In genomic region chr13:55321434-55322129, GRCm38 (mm10) we compare ENCODE assay signal across 8 mouse cellular contexts. TPM values are rescaled to one million over a fixed set of nuclear protein-coding genes. Genes with fewer than 3 reads are reported as not detected.
DNase-seq lines count a peak whose midpoint lies in the region; ATAC-seq and TF ChIP-seq lines count a peak whose summit lies in the region.

TSS of gene Rab24 (minus strand) at chr13:55321946.

- H3K27ac ChIP-seq in forebrain, embryonic 14.5 days (ENCODE audit: low read depth, low read length): peak within 1 kb of the TSS; percentile 54
- H3K27ac ChIP-seq in neural tube, embryonic 15.5 days (replicated peaks): peak within 1 kb of the TSS; percentile 81

- H3K36me3 ChIP-seq in forebrain, embryonic 14.5 days (ENCODE audit: control insufficient read depth, insufficient read depth, low read length): peaks cover 71% of the 10 kb centered on the region
- H3K36me3 ChIP-seq in neural tube, embryonic 15.5 days: peaks cover 59% of the 10 kb centered on the region

- no peak for TF ChIP-seq CTCF in lung, adult 2 months (IDR thresholded peaks at IDR 0.05; ENCODE audit: insufficient read depth, low read length)

- H3K27me3 ChIP-seq in forebrain, embryonic 14.5 days (replicated peaks; ENCODE audit: control insufficient read depth, insufficient read depth, low read length): no peaks in the 10 kb centered on the region
- no peaks in the 10 kb centered on the region for H3K27me3 ChIP-seq in neural tube, embryonic 15.5 days (replicated peaks)

- TF ChIP-seq POLR2A in lung, adult 2 months (IDR thresholded peaks at IDR 0.05; ENCODE audit: borderline replicate concordance, extremely low read depth, low read depth, low read length): peak; percentile 74; the same call in 1 of the 2 replicates

- H3K4me3 ChIP-seq in forebrain, embryonic 14.5 days (ENCODE audit: low read depth, low read length): peak within 1 kb of the TSS; percentile 93
- peak within 1 kb of the TSS; percentile 92 for H3K4me3 ChIP-seq in lung, adult 2 months (replicated peaks; ENCODE audit: extremely low read depth, low read depth, low read length)
- H3K4me3 ChIP-seq in neural tube, embryonic 15.5 days (replicated peaks): peak within 1 kb of the TSS; percentile 86

- WGBS in forebrain, embryonic 14.5 days: under 1% methylated on average over 72 of the region's 73 CpGs
- WGBS in large intestine, adult 2 months: under 1% methylated on average over 73 of the region's 73 CpGs
- under 1% methylated on average over 73 of the region's 73 CpGs for WGBS in lung, adult 2 months
- WGBS in neural tube, embryonic 15.5 days: under 1% methylated on average over 73 of the region's 73 CpGs

- peaks cover 18% of the 10 kb centered on the region for H3K4me1 ChIP-seq in forebrain, embryonic 14.5 days (ENCODE audit: control insufficient read depth, insufficient read depth, low read length)
- H3K4me1 ChIP-seq in lung, adult 2 months (ENCODE audit: control insufficient read depth, insufficient read depth, low read length): peaks cover 12% of the 10 kb centered on the region
- peaks cover 39% of the 10 kb centered on the region for H3K4me1 ChIP-seq in neural tube, embryonic 15.5 days

- peak within 1 kb of the TSS; percentile 92 for H3K9ac ChIP-seq in forebrain, embryonic 14.5 days (ENCODE audit: low read length)
- H3K9ac ChIP-seq in neural tube, embryonic 15.5 days (replicated peaks): peak within 1 kb of the TSS; percentile 86

- no peaks in the 10 kb centered on the region for H3K9me3 ChIP-seq in forebrain, embryonic 14.5 days (replicated peaks; ENCODE audit: control insufficient read depth, low read length)
- no peaks in the 10 kb centered on the region for H3K9me3 ChIP-seq in neural tube, embryonic 15.5 days (replicated peaks)

- intact Hi-C loops in heart, postnatal 10 days (cut with DNase I): no loop called here

- peak; percentile 96 for ATAC-seq in forebrain, embryonic 14.5 days
- peak; percentile 92 for ATAC-seq in neural tube, embryonic 15.5 days (ENCODE audit: low FRiP score)

- H3K4me2 ChIP-seq in forebrain, embryonic 14.5 days (ENCODE audit: low read length): peak within 1 kb of the TSS; percentile 96
- peak within 1 kb of the TSS; percentile 92 for H3K4me2 ChIP-seq in neural tube, embryonic 15.5 days

- peak; percentile 83 for DNase-seq in ES-CJ7 (ENCODE audit: low read depth, low spot score)
- DNase-seq in cerebellum, adult 11 months: peak; percentile 83
- peak; percentile 95 for DNase-seq in forebrain, embryonic 14.5 days (ENCODE audit: low spot score)
- DNase-seq in heart, postnatal 10 days: peak; percentile 93 to 94
- DNase-seq in large intestine, adult 2 months (ENCODE audit: low read depth, low spot score): no peak
- peak; percentile 84 for DNase-seq in lung, adult 2 months
- DNase-seq in testis, postnatal 10 days (ENCODE audit: low spot score): peak; percentile 92

RNA-seq across cellular contexts. Expression of gene Rab24, which starts in this region (rescaled TPM):
- polyA plus RNA-seq in forebrain, embryonic 14.5 days (2014; fragmentation: Nextera tagmentation; extraction: Ambion mirVana): 94.2 and 104 TPM in 2 replicates
- 10 to 100 TPM; 40.0 to 40.2 TPM for total RNA-seq in heart, postnatal 10 days (2021)
- polyA plus RNA-seq in large intestine, adult 2 months (2012; rRNA removed): 85.0 and 92.2 TPM in 2 replicates
- polyA plus RNA-seq in lung, adult 2 months (2012; rRNA removed): 60.4 and 69.2 TPM in 2 replicates
- 97.0 and 102 TPM in 2 replicates for polyA plus RNA-seq in neural tube, embryonic 15.5 days (2015; fragmentation: Nextera tagmentation; extraction: Ambion mirVana)
